Mouse (Mus musculus): Measurements from ENCODE around the gene Prpsap1. TPM values are rescaled to one million over a fixed set of nuclear protein-coding genes. Genes with fewer than 3 reads are reported as not detected.

The Prpsap1 gene
- polyA plus RNA-seq, 1 experiment from 2014 or later = 181 TPM

- no peak overlapping the region for H3K4me3 ChIP-seq (ENCODE audit: low read length)
- H3K27ac ChIP-seq (ENCODE audit: low read depth, low read length) = no peak overlapping the region
- H3K4me2 ChIP-seq (ENCODE audit: low read length) = no peak overlapping the region
- no peak overlapping the region for H3K9ac ChIP-seq (ENCODE audit: low read depth, low read length)
- 80% methylated on average over 17 of the region's 17 CpGs for WGBS
- no peaks in the 10 kb centered on the region for H3K9me3 ChIP-seq (ENCODE audit: control insufficient read depth, low read length)
- no peak for ATAC-seq
- no peaks in the 10 kb centered on the region for H3K36me3 ChIP-seq (ENCODE audit: control insufficient read depth, insufficient read depth, low read length)
- H3K4me1 ChIP-seq (ENCODE audit: control insufficient read depth, insufficient read depth, low read depth, low read length) = peaks cover under 1% of the 10 kb centered on the region; the same call in 1 of the 2 replicates
- no peaks in the 10 kb centered on the region for H3K27me3 ChIP-seq (replicated peaks; ENCODE audit: control insufficient read depth, insufficient read depth, low read length)
These were observed 12.3 kb upstream of the Prpsap1 start for GRCm38 (mm10) chr11:116506151-116506875.

GRCm38 (mm10) chr11:116505573-116505972 lies 11.6 kb upstream of the Prpsap1 start:
- H3K9ac ChIP-seq (ENCODE audit: low read depth, low read length) = no peak overlapping the region
- H3K9me3 ChIP-seq (ENCODE audit: control insufficient read depth, low read length) = no peaks in the 10 kb centered on the region
- WGBS = 75% methylated on average over 5 of the region's 5 CpGs
- H3K36me3 ChIP-seq (ENCODE audit: control insufficient read depth, insufficient read depth, low read length) = no peaks in the 10 kb centered on the region
- no peak overlapping the region for H3K27ac ChIP-seq (ENCODE audit: low read depth, low read length)
- ATAC-seq = no peak
- no peaks in the 10 kb centered on the region for H3K27me3 ChIP-seq (replicated peaks; ENCODE audit: control insufficient read depth, insufficient read depth, low read length)
- no peak overlapping the region for H3K4me2 ChIP-seq (ENCODE audit: low read length)
- no peak overlapping the region for H3K4me3 ChIP-seq (ENCODE audit: low read length)
- peaks cover 4% of the 10 kb centered on the region for H3K4me1 ChIP-seq (ENCODE audit: control insufficient read depth, insufficient read depth, low read depth, low read length)

DNA sequence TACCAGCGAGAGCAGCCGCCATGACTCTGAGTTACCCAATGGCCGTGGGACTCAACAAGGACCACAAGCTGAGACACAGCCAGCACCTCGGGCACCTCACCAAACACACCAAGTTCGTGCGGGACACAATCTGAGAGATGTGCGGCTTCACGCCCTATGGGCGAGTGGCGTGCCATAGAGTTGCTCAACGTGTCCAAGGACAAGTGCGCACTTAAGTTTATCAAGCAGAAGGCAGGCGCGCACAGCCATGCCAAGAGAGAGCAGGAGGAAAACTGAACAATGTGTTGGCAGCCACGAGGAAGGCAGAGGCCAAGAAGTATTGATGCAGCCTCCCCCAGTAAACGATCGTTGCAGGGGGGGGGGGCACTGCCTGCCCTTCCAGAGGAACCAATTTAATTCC lies 10.5 kb upstream of the Prpsap1 start:
- 83% methylated on average over 17 of the region's 17 CpGs for WGBS
- Histone ChIP-seq H3K27me3 (replicated peaks; ENCODE audit: control insufficient read depth, insufficient read depth, low read length) (no peaks in the 10 kb centered on the region), H3K27ac (ENCODE audit: low read depth, low read length) (no peak overlapping the region), H3K9me3 (ENCODE audit: control insufficient read depth, low read length) (no peaks in the 10 kb centered on the region), H3K4me3 (ENCODE audit: low read length) (no peak overlapping the region), H3K36me3 (ENCODE audit: control insufficient read depth, insufficient read depth, low read length) (no peaks in the 10 kb centered on the region), H3K4me1 (ENCODE audit: control insufficient read depth, insufficient read depth, low read depth, low read length) (peaks cover 4% of the 10 kb centered on the region), H3K4me2 (ENCODE audit: low read length) (no peak overlapping the region), H3K9ac (ENCODE audit: low read depth, low read length) (no peak overlapping the region)
- no peak for ATAC-seq

DNA sequence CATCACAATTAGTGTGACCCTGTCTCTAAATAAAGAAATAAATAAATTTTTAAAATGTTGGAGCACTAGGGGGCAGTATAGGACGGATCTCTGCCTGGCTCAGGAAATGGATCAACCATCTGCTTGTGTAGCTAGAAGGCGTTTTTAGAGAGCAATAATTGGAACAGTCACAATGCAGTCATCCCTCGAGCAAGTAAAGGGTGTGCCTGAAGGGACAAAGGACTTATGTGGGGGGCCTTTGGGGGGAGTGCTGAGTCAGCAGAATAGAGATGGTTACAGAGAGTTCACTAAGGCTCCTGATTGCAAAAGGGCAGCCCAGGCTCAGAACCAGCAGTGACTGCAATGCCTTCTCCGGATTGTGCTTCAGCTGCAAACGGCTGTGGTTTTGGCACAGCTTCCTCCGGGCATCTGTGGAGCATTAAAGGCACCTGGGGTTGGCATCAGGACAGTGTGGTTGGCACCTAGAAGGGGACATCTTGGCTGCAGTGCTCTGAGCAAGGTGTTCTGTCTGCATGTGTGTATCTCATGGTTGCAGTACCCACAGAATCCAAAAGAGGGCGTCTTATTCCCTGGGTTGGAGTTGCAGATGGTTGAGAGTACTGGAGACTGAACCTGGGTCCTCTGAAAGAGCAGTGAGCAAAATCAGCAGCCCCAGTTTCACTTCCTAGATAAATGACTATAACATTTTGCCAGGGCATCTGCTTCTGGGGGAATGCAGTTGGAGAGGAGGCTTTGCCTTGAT lies 7.2 kb upstream of the Prpsap1 start:
- 0 out of 2 replicates have a peak overlapping the region, but pooled peaks have one; percentile 16 for H3K27ac ChIP-seq (ENCODE audit: low read depth, low read length)
- no peaks in the 10 kb centered on the region for H3K36me3 ChIP-seq (ENCODE audit: control insufficient read depth, insufficient read depth, low read length)
- no peak overlapping the region for H3K4me2 ChIP-seq (ENCODE audit: low read length)
- peaks cover 4% of the 10 kb centered on the region for H3K4me1 ChIP-seq (ENCODE audit: control insufficient read depth, insufficient read depth, low read depth, low read length)
- 21% methylated on average over 7 of the region's 7 CpGs for WGBS
- H3K9me3 ChIP-seq (ENCODE audit: control insufficient read depth, low read length) = no peaks in the 10 kb centered on the region
- no peak overlapping the region for H3K9ac ChIP-seq (ENCODE audit: low read depth, low read length)
- no peak overlapping the region for H3K4me3 ChIP-seq (ENCODE audit: low read length)
- no peaks in the 10 kb centered on the region for H3K27me3 ChIP-seq (replicated peaks; ENCODE audit: control insufficient read depth, insufficient read depth, low read length)
- ATAC-seq = no peak; the same call in 1 of the 2 replicates

DNA sequence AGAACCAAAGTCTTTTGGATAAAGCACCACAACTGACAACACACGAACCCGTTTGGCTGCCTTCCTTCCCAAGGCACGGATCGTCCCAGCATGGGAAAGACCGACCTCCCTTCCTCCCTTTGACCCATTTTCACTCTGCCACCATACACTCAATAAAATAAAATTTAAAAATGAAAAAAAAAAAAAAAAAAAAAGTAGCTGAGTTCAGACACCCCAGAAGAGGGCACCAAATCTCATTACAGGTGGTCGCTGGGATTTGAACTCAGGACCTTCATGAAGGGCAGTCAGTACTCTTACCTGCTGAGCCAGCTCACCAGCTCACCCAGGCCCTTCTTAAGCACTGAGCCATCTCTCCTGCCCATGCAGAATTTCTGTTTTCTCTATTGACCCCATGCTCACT lies 5.0 kb upstream of the Prpsap1 start:
- ATAC-seq = no peak
- no peaks in the 10 kb centered on the region for H3K27me3 ChIP-seq (replicated peaks; ENCODE audit: control insufficient read depth, insufficient read depth, low read length)
- H3K27ac ChIP-seq (ENCODE audit: low read depth, low read length) = no peak overlapping the region
- peak overlapping the region; percentile 41 for H3K4me2 ChIP-seq (ENCODE audit: low read length)
- WGBS = 47% methylated on average over 6 of the region's 6 CpGs
- no peaks in the 10 kb centered on the region for H3K9me3 ChIP-seq (ENCODE audit: control insufficient read depth, low read length)
- no peaks in the 10 kb centered on the region for H3K36me3 ChIP-seq (ENCODE audit: control insufficient read depth, insufficient read depth, low read length)
- H3K4me3 ChIP-seq (ENCODE audit: low read length) = no peak overlapping the region
- H3K4me1 ChIP-seq (ENCODE audit: control insufficient read depth, insufficient read depth, low read depth, low read length) = peaks cover 4% of the 10 kb centered on the region
- no peak overlapping the region for H3K9ac ChIP-seq (ENCODE audit: low read depth, low read length)

DNA sequence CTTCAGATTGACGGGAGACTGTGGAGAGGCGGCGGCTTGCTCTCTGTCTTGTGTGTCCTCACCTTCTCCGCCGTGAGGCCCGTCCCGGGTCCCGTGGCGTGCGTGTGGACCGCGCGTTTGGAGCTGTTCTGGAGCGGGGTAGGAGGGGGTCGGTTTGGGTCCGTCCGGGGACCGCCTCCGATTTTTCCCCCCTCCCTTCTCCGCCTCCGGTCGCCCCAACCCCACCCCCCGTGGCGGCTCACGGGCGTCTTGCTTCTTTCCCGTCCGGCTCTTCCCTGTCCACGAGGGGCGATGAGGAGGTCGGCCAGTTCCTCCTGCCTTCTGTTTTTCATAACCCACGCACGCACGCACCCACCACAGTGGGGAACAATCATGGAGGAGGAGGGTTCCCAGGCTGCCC lies 4.6 kb upstream of the Prpsap1 start:
- Histone ChIP-seq H3K4me3 (ENCODE audit: low read length) (peak overlapping the region; percentile 7; the same call in 1 of the 2 replicates), H3K9ac (ENCODE audit: low read depth, low read length) (peak overlapping the region; percentile 1; the same call in 1 of the 2 replicates), H3K36me3 (ENCODE audit: control insufficient read depth, insufficient read depth, low read length) (no peaks in the 10 kb centered on the region), H3K27me3 (replicated peaks; ENCODE audit: control insufficient read depth, insufficient read depth, low read length) (no peaks in the 10 kb centered on the region), H3K9me3 (ENCODE audit: control insufficient read depth, low read length) (no peaks in the 10 kb centered on the region), H3K27ac (ENCODE audit: low read depth, low read length) (no peak overlapping the region), H3K4me2 (ENCODE audit: low read length) (peak overlapping the region; percentile 41), H3K4me1 (ENCODE audit: control insufficient read depth, insufficient read depth, low read depth, low read length) (peaks cover 4% of the 10 kb centered on the region)
- ATAC-seq = no peak
- WGBS = 45% methylated on average over 34 of the region's 34 CpGs

DNA sequence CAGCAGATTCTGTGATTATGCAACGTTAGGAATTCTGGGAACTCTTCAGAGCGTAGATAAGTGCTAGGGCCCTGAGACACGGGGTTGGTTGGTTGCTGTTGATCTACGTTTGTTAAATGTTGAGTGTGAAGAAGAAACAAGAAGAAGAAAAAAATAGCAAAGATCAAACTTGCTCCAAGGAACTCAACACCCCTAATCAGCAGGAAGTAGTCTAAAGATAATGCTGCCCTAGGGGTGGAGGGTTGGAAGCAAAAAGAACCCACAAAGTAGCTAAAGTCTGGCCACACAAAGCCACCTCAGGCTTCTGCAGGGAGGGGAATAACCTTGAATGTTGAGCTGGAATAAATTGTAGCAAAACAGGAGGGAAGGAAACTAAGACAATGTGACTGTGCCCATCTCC lies 3.3 kb upstream of the Prpsap1 start:
- H3K27me3 ChIP-seq (replicated peaks; ENCODE audit: control insufficient read depth, insufficient read depth, low read length) = no peaks in the 10 kb centered on the region
- no peak overlapping the region for H3K4me3 ChIP-seq (ENCODE audit: low read length)
- 91% methylated on average over 4 of the region's 4 CpGs for WGBS
- ATAC-seq = no peak
- H3K36me3 ChIP-seq (ENCODE audit: control insufficient read depth, insufficient read depth, low read length) = no peaks in the 10 kb centered on the region
- no peak overlapping the region for H3K4me2 ChIP-seq (ENCODE audit: low read length)
- H3K9ac ChIP-seq (ENCODE audit: low read depth, low read length) = no peak overlapping the region
- H3K9me3 ChIP-seq (ENCODE audit: control insufficient read depth, low read length) = no peaks in the 10 kb centered on the region
- peaks cover 4% of the 10 kb centered on the region for H3K4me1 ChIP-seq (ENCODE audit: control insufficient read depth, insufficient read depth, low read depth, low read length)
- H3K27ac ChIP-seq (ENCODE audit: low read depth, low read length) = no peak overlapping the region

DNA sequence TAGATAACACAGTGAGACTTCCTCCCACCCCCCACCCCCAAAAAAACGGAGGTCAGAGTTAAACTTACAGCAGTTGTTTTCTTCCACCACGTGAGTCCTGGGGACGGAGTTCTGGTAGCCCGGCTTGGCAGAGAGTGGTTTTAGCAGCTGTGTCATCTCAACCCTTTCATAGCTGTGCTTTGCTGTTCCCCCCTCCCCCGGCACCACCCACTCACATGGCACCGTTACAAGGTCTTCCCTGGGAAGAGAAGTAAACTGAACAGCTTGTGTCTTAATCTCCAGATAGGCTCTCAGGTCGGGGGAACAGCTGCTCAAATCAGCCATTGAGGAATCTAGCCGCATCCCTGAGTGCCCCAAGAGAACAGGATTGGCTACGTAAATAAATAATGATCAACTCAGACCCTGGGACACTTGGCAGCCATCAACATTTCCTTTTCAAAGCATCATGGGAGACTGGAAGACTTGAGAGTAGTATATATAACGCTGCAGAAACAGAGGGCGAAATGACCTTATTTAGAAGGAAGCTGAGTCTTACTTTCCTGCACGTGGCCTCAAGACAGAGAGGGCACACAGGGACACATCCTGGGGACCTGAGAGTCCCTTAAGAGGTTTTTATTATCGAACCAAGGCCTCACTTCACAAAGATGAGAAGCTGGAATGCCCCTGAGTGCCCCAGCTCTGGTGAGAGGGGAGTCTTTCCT lies 622 bp upstream of the Prpsap1 start:
- 39% methylated on average over 13 of the region's 13 CpGs for WGBS
- ATAC-seq = no peak
- Histone ChIP-seq H3K9ac (ENCODE audit: low read depth, low read length) (no peak overlapping the region), H3K4me1 (ENCODE audit: control insufficient read depth, insufficient read depth, low read depth, low read length) (peaks cover 3% of the 10 kb centered on the region), H3K4me3 (ENCODE audit: low read length) (no peak overlapping the region), H3K27ac (ENCODE audit: low read depth, low read length) (no peak overlapping the region), H3K36me3 (ENCODE audit: control insufficient read depth, insufficient read depth, low read length) (no peaks in the 10 kb centered on the region), H3K4me2 (ENCODE audit: low read length) (no peak overlapping the region), H3K27me3 (replicated peaks; ENCODE audit: control insufficient read depth, insufficient read depth, low read length) (no peaks in the 10 kb centered on the region), H3K9me3 (ENCODE audit: control insufficient read depth, low read length) (no peaks in the 10 kb centered on the region)

GRCm38 (mm10) chr11:116493191-116493590 lies 811 bp downstream of the Prpsap1 start:
- Histone ChIP-seq H3K4me2 (ENCODE audit: low read length) (no peak overlapping the region), H3K27me3 (replicated peaks; ENCODE audit: control insufficient read depth, insufficient read depth, low read length) (no peaks in the 10 kb centered on the region), H3K36me3 (ENCODE audit: control insufficient read depth, insufficient read depth, low read length) (no peaks in the 10 kb centered on the region), H3K9ac (ENCODE audit: low read depth, low read length) (no peak overlapping the region), H3K27ac (ENCODE audit: low read depth, low read length) (no peak overlapping the region), H3K4me3 (ENCODE audit: low read length) (no peak overlapping the region), H3K9me3 (ENCODE audit: control insufficient read depth, low read length) (no peaks in the 10 kb centered on the region), H3K4me1 (ENCODE audit: control insufficient read depth, insufficient read depth, low read depth, low read length) (peaks cover 10% of the 10 kb centered on the region)
- no peak for ATAC-seq
- WGBS = 86% methylated on average over 5 of the region's 5 CpGs
